Mouse (Mus musculus) midbrain, embryonic 15.5 days (tissue): Measurements from ENCODE around the gene Trnt1. TPM values are rescaled to one million over a fixed set of nuclear protein-coding genes. Genes with fewer than 3 reads are reported as not detected.

ENCODE experiments used
- ATAC-seq: fragments of 200-750 bp; cut with Nextera tagmentation; replicated peaks from 2 replicates; pipeline ENCODE4 v1.8.0; 2017; ENCODE audit warnings: moderate TSS enrichment
- H3K27ac ChIP-seq: fragments of 300-500 bp; sonication (generic); 2 replicates; pipeline ENCODE4 v1.5.1; 2015; ENCODE audit warnings: mild to moderate bottlenecking, inconsistent platforms
- H3K27me3 ChIP-seq: fragments of 300-500 bp; sonication (generic); replicated peaks from 2 replicates; pipeline ENCODE4 v1.6.1; 2015; ENCODE audit warnings: inconsistent platforms
- H3K36me3 ChIP-seq: fragments of 300-500 bp; sonication (generic); replicated peaks from 2 replicates; pipeline ENCODE4 v1.6.1; 2015; ENCODE audit warnings: inconsistent platforms
- H3K4me1 ChIP-seq: fragments of 300-500 bp; sonication (generic); 2 replicates; pipeline ENCODE4 v1.6.1; 2015; ENCODE audit warnings: inconsistent platforms
- H3K4me2 ChIP-seq: fragments of 300-500 bp; sonication (generic); 2 replicates; pipeline ENCODE4 v1.6.1; 2015; ENCODE audit warnings: inconsistent platforms, mild to moderate bottlenecking, moderate library complexity
- H3K4me3 ChIP-seq: fragments of 300-500 bp; sonication (generic); 2 replicates; pipeline ENCODE4 v1.5.1; 2015; ENCODE audit warnings: mild to moderate bottlenecking, inconsistent platforms
- H3K9ac ChIP-seq: fragments of 300-500 bp; sonication (generic); 2 replicates; pipeline ENCODE4 v1.6.1; 2015; ENCODE audit warnings: mild to moderate bottlenecking, inconsistent platforms
- H3K9me3 ChIP-seq: fragments of 300-500 bp; sonication (generic); 2 replicates; pipeline ENCODE4 v1.6.1; 2016; ENCODE audit warnings: inconsistent platforms
- WGBS: fragments of 180-500 bp; shearing (Covaris S2); methylation state at CpG from one replicate; pipeline ENCODE4 v1.1.7; 2015; ENCODE audit warnings: mixed read lengths; 5-methylcytosine and 5-hydroxymethylcytosine counted together
- polyA plus RNA-seq: library from polyadenylated mRNA; unstranded; fragments of >200 nt; fragmentation: Nextera tagmentation; extraction: Ambion mirVana; gene quantifications from 2 replicates; pipeline ENCODE4 v1.2.1, GENCODE M21; 2015

Trnt1 gene
- polyA plus RNA-seq, 1 experiment from 2014 or later = 59.5 TPM

GRCm38 (mm10) chr6:106748887-106749388 is 20.0 kb upstream of the Trnt1 start, which contains the start of gene Il5ra:
Gene Il5ra, minus strand, starts transcription at chr6:106749037.
- H3K27ac ChIP-seq = no peak within 1 kb of the TSS
- WGBS = 77% methylated on average over 6 of the region's 6 CpGs
- H3K36me3 ChIP-seq = no peaks in the 10 kb centered on the region
- no peaks in the 10 kb centered on the region for H3K4me1 ChIP-seq
- no peak within 1 kb of the TSS for H3K9ac ChIP-seq
- no peak within 1 kb of the TSS for H3K4me2 ChIP-seq
- no peak for ATAC-seq
- H3K4me3 ChIP-seq = no peak within 1 kb of the TSS
- H3K9me3 ChIP-seq = no peaks in the 10 kb centered on the region
- no peaks in the 10 kb centered on the region for H3K27me3 ChIP-seq

GRCm38 (mm10) chr6:106750291-106750690 is 18.6 kb upstream of the Trnt1 start:
- Histone ChIP-seq H3K4me3 (no peak overlapping the region), H3K36me3 (no peaks in the 10 kb centered on the region), H3K9ac (no peak overlapping the region), H3K4me2 (no peak overlapping the region), H3K27me3 (no peaks in the 10 kb centered on the region), H3K27ac (no peak overlapping the region), H3K9me3 (no peaks in the 10 kb centered on the region), H3K4me1 (no peaks in the 10 kb centered on the region)
- 88% methylated on average over 7 of the region's 7 CpGs for WGBS
- no peak for ATAC-seq

- Histone ChIP-seq H3K36me3 (no peaks in the 10 kb centered on the region), H3K4me3 (no peak overlapping the region), H3K27me3 (no peaks in the 10 kb centered on the region), H3K27ac (no peak overlapping the region), H3K9me3 (no peaks in the 10 kb centered on the region), H3K4me2 (no peak overlapping the region), H3K4me1 (no peaks in the 10 kb centered on the region), H3K9ac (no peak overlapping the region)
- ATAC-seq = no peak
- WGBS = 78% methylated on average over 3 of the region's 3 CpGs
Measured at GRCm38 (mm10) chr6:106758299-106758698, 10.6 kb upstream of the Trnt1 start.

GRCm38 (mm10) chr6:106760473-106761218 is 8.3 kb upstream of the Trnt1 start:
- Histone ChIP-seq H3K9me3 (no peaks in the 10 kb centered on the region), H3K27ac (no peak overlapping the region), H3K9ac (no peak overlapping the region), H3K36me3 (no peaks in the 10 kb centered on the region), H3K4me3 (no peak overlapping the region), H3K4me2 (no peak overlapping the region), H3K27me3 (no peaks in the 10 kb centered on the region), H3K4me1 (no peaks in the 10 kb centered on the region)
- ATAC-seq = no peak
- WGBS = 92% methylated on average over 3 of the region's 3 CpGs

GRCm38 (mm10) chr6:106761486-106761885 is 7.4 kb upstream of the Trnt1 start:
- Histone ChIP-seq H3K36me3 (no peaks in the 10 kb centered on the region), H3K9me3 (no peaks in the 10 kb centered on the region), H3K4me3 (no peak overlapping the region), H3K27ac (no peak overlapping the region), H3K27me3 (no peaks in the 10 kb centered on the region), H3K4me1 (no peaks in the 10 kb centered on the region), H3K9ac (no peak overlapping the region), H3K4me2 (no peak overlapping the region)
- WGBS = 76% methylated on average over 1 of the region's 1 CpGs
- no peak for ATAC-seq

GRCm38 (mm10) chr6:106765892-106766291 is 3.0 kb upstream of the Trnt1 start:
- H3K27ac ChIP-seq = no peak overlapping the region
- H3K4me1 ChIP-seq = peaks cover 15% of the 10 kb centered on the region
- H3K9ac ChIP-seq = no peak overlapping the region
- WGBS = 88% methylated on average over 1 of the region's 1 CpGs
- no peaks in the 10 kb centered on the region for H3K9me3 ChIP-seq
- H3K4me3 ChIP-seq = no peak overlapping the region
- H3K4me2 ChIP-seq = no peak overlapping the region
- no peak for ATAC-seq
- no peaks in the 10 kb centered on the region for H3K27me3 ChIP-seq
- no peaks in the 10 kb centered on the region for H3K36me3 ChIP-seq

GRCm38 (mm10) chr6:106766774-106767173 is 2.1 kb upstream of the Trnt1 start:
- Histone ChIP-seq H3K9ac (no peak overlapping the region), H3K27me3 (no peaks in the 10 kb centered on the region), H3K4me3 (no peak overlapping the region), H3K4me2 (no peak overlapping the region), H3K27ac (no peak overlapping the region), H3K4me1 (peaks cover 15% of the 10 kb centered on the region), H3K9me3 (no peaks in the 10 kb centered on the region), H3K36me3 (no peaks in the 10 kb centered on the region)
- ATAC-seq = no peak
- 81% methylated on average over 4 of the region's 4 CpGs for WGBS

GRCm38 (mm10) chr6:106769290-106769866 is 458 bp downstream of the Trnt1 start:
- Histone ChIP-seq H3K4me2 (peak overlapping the region; percentile 92), H3K9me3 (no peaks in the 10 kb centered on the region), H3K27me3 (no peaks in the 10 kb centered on the region), H3K27ac (peak overlapping the region; percentile 69; the same call in 1 of the 2 replicates), H3K4me1 (peaks cover 15% of the 10 kb centered on the region), H3K36me3 (peaks cover 4% of the 10 kb centered on the region; the same call in 1 of the 2 replicates), H3K9ac (peak overlapping the region; percentile 59), H3K4me3 (peak overlapping the region; percentile 97)
- WGBS = 2% methylated on average over 33 of the region's 33 CpGs
- ATAC-seq = peak; percentile 84

GRCm38 (mm10) chr6:106770046-106770445 is 1.1 kb downstream of the Trnt1 start:
- no peak overlapping the region for H3K27ac ChIP-seq
- ATAC-seq = no peak
- H3K4me1 ChIP-seq = peaks cover 15% of the 10 kb centered on the region
- H3K36me3 ChIP-seq = peaks cover 4% of the 10 kb centered on the region; the same call in 1 of the 2 replicates
- no peaks in the 10 kb centered on the region for H3K27me3 ChIP-seq
- H3K4me2 ChIP-seq = peak overlapping the region; percentile 92
- 53% methylated on average over 4 of the region's 4 CpGs for WGBS
- H3K9me3 ChIP-seq = no peaks in the 10 kb centered on the region
- H3K9ac ChIP-seq = peak overlapping the region; percentile 59
- peak overlapping the region; percentile 97 for H3K4me3 ChIP-seq

- ATAC-seq = no peak
- no peaks in the 10 kb centered on the region for H3K27me3 ChIP-seq
- H3K36me3 ChIP-seq = peaks cover 20% of the 10 kb centered on the region; the same call in 1 of the 2 replicates
- no peak overlapping the region for H3K4me2 ChIP-seq
- H3K4me1 ChIP-seq = no peaks in the 10 kb centered on the region
- no peak overlapping the region for H3K27ac ChIP-seq
- H3K9me3 ChIP-seq = no peaks in the 10 kb centered on the region
- H3K4me3 ChIP-seq = no peak overlapping the region
- H3K9ac ChIP-seq = no peak overlapping the region
- WGBS = 90% methylated on average over 3 of the region's 3 CpGs
Measured at GRCm38 (mm10) chr6:106787138-106787537, 18.2 kb downstream of the Trnt1 start.

- Histone ChIP-seq H3K27me3 (no peaks in the 10 kb centered on the region), H3K9ac (no peak overlapping the region), H3K36me3 (peaks cover 38% of the 10 kb centered on the region; the same call in 1 of the 2 replicates), H3K9me3 (no peaks in the 10 kb centered on the region), H3K4me3 (no peak overlapping the region), H3K4me2 (no peak overlapping the region), H3K27ac (no peak overlapping the region), H3K4me1 (no peaks in the 10 kb centered on the region)
- ATAC-seq = no peak
- 94% methylated on average over 8 of the region's 8 CpGs for WGBS
Measured at GRCm38 (mm10) chr6:106791429-106791828, 22.5 kb downstream of the Trnt1 start.

- Histone ChIP-seq H3K27ac (no peak overlapping the region), H3K4me1 (no peaks in the 10 kb centered on the region), H3K36me3 (peaks cover 33% of the 10 kb centered on the region; the same call in 1 of the 2 replicates), H3K9me3 (no peaks in the 10 kb centered on the region), H3K4me2 (no peak overlapping the region), H3K27me3 (no peaks in the 10 kb centered on the region), H3K9ac (no peak overlapping the region), H3K4me3 (no peak overlapping the region)
- ATAC-seq = no peak
- 93% methylated on average over 5 of the region's 5 CpGs for WGBS
Measured at GRCm38 (mm10) chr6:106792486-106792885, 23.6 kb downstream of the Trnt1 start.
